Mouse (Mus musculus): ENCODE data around the gene Gm3047. TPM values are rescaled to one million over a fixed set of nuclear protein-coding genes. Genes with fewer than 3 reads are reported as not detected.
"Not testable (repeated sequence)": the region's sequence is repeated elsewhere in the genome, so short reads cannot be mapped to it uniquely, and the experiment has no call there.

The Gm3047 gene
- total RNA-seq (2021): not detected
- long read RNA-seq, experiment 1: 0 reads
- long read RNA-seq, experiment 2: 0 reads

- H3K27ac ChIP-seq; intact Hi-C loops (cut with DNase I); DNase-seq (ENCODE audit: extremely low spot score in 1 of 2, low spot score in 2 of 2); H3K4me3 ChIP-seq: not testable (repeated sequence)
Observed at GRCm38 (mm10) chr14:4555105-4555504, at the start of gene Gm3047. TSS of gene Gm3047 (plus strand) at chr14:4555405.

Other genes with a start within 250 kb of the Gm3047 start
- gene Gm3149, start 238.1 kb upstream of the Gm3047 start, total RNA-seq (2021): not detected
- gene 2610042L04Rik, start 220.6 kb upstream of the Gm3047 start, total RNA-seq (2021): under 1 TPM; 0.56 to 0.59 TPM
- gene Gm3159, start 157.9 kb upstream of the Gm3047 start, total RNA-seq (2021): not detected
- gene Gm3164, start 140.0 kb upstream of the Gm3047 start, total RNA-seq (2021): under 1 TPM in 1 of 2 experiments, not detected in 1; 0.84 TPM
- 1 to 10 TPM; 2.0 to 3.4 TPM for gene Gm3173, start 124.4 kb upstream of the Gm3047 start, total RNA-seq (2021)
- not detected for gene Gm3182, start 73.7 kb upstream of the Gm3047 start, total RNA-seq (2021)
- under 1 TPM; 0.48 to 0.56 TPM for gene Gm8159, start 76.9 kb downstream of the Gm3047 start, total RNA-seq (2021)
- gene Gm3239, start 108.8 kb downstream of the Gm3047 start, total RNA-seq (2021): under 1 TPM; 0.54 to 0.57 TPM
- not detected for gene Gm7876, start 153.8 kb downstream of the Gm3047 start, total RNA-seq (2021)
- gene Gm3252, start 171.4 kb downstream of the Gm3047 start, total RNA-seq (2021): under 1 TPM in 1 of 2 experiments, not detected in 1; 0.41 TPM
- gene Gm9602, start 220.9 kb downstream of the Gm3047 start, total RNA-seq (2021): not detected

Measured in left cerebral cortex, adult 2 months (tissue).